Mouse (Mus musculus): ENCODE data around the gene Rara. TPM values are rescaled to one million over a fixed set of nuclear protein-coding genes. Genes with fewer than 3 reads are reported as not detected.

The Rara gene
- polyA plus RNA-seq, 1 experiment, result 27.3 TPM

GRCm38 (mm10) chr11:99023500-99024467 lies 96.2 kb downstream of the Rara start, which contains the start of gene Top2a:
Gene Top2a, minus strand, starts transcription at chr11:99024189.
- H3K4me3 ChIP-seq, result peak within 1 kb of the TSS; percentile 68
- H3K79me2 ChIP-seq (ENCODE audit: control insufficient read depth, insufficient read depth), result peaks cover 52% of the 10 kb centered on the region
- H3K4me2 ChIP-seq (ENCODE audit: low read depth), result peak within 1 kb of the TSS; percentile 81
- no peaks in the 10 kb centered on the region for H3K27me3 ChIP-seq (ENCODE audit: control insufficient read depth, insufficient read depth, insufficient read length)
- H3ac ChIP-seq (ENCODE audit: control insufficient read depth, insufficient read length), result no peak within 1 kb of the TSS
- TF ChIP-seq POLR2AphosphoS2 (IDR thresholded peaks at IDR 0.05; ENCODE audit: insufficient read length, low read depth) (peak; percentile 87), MYOG (IDR thresholded peaks at IDR 0.05; ENCODE audit: control insufficient read depth in 1 of 3, insufficient read depth in 1 of 3, insufficient read length in 2 of 3, low read depth in 2 of 3) (no peak), CEBPB (IDR thresholded peaks at IDR 0.05; ENCODE audit: insufficient read depth, poor library complexity, severe bottlenecking) (no peak), E2F4 (IDR thresholded peaks at IDR 0.05; ENCODE audit: insufficient read depth) (peak; percentile 93), POLR2A (IDR thresholded peaks at IDR 0.05; ENCODE audit: insufficient read length, low read depth) (peak; percentile 86)
- H3K36me3 ChIP-seq (ENCODE audit: control insufficient read depth, insufficient read depth), result peaks cover 5% of the 10 kb centered on the region

Other genes with a start within 250 kb of the Rara start
- 250 TPM for gene Psmd3, start 245.3 kb upstream of the Rara start, polyA plus RNA-seq (2012; fragmentation: generic; extraction: Trizol)
- not detected for gene Csf3, start 226.6 kb upstream of the Rara start, polyA plus RNA-seq (2012; fragmentation: generic; extraction: Trizol)
- 32.5 TPM for gene Med24, start 198.4 kb upstream of the Rara start, polyA plus RNA-seq (2012; fragmentation: generic; extraction: Trizol)
- gene Thra, start 187.2 kb upstream of the Rara start, polyA plus RNA-seq (2012; fragmentation: generic; extraction: Trizol), result 68.9 TPM
- gene Nr1d1, start 152.5 kb upstream of the Rara start, polyA plus RNA-seq (2012; fragmentation: generic; extraction: Trizol), result 49.1 TPM
- 35.6 TPM for gene Msl1, start 132.3 kb upstream of the Rara start, polyA plus RNA-seq (2012; fragmentation: generic; extraction: Trizol)
- gene Casc3, start 122.9 kb upstream of the Rara start, polyA plus RNA-seq (2012; fragmentation: generic; extraction: Trizol), result 22.1 TPM
- 3.5 TPM for gene Rapgefl1, start 91.0 kb upstream of the Rara start, polyA plus RNA-seq (2012; fragmentation: generic; extraction: Trizol)
- gene Wipf2, start 64.2 kb upstream of the Rara start, polyA plus RNA-seq (2012; fragmentation: generic; extraction: Trizol), result 5.3 TPM
- 2.6 TPM for gene Cdc6, start 20.0 kb upstream of the Rara start, polyA plus RNA-seq (2012; fragmentation: generic; extraction: Trizol)
- 0.05 TPM for gene Gjd3, start 55.2 kb downstream of the Rara start, polyA plus RNA-seq (2012; fragmentation: generic; extraction: Trizol)
- gene Top2a, start 96.4 kb downstream of the Rara start, polyA plus RNA-seq (2012; fragmentation: generic; extraction: Trizol), result 39.9 TPM
- gene Igfbp4, start 113.4 kb downstream of the Rara start, polyA plus RNA-seq (2012; fragmentation: generic; extraction: Trizol), result 58.6 TPM
- 0.11 TPM for gene Tns4, start 161.5 kb downstream of the Rara start, polyA plus RNA-seq (2012; fragmentation: generic; extraction: Trizol)
- gene Ccr7, start 227.3 kb downstream of the Rara start, polyA plus RNA-seq (2012; fragmentation: generic; extraction: Trizol), result 0.38 TPM